Mouse (Mus musculus) heart, adult 11 months (tissue): ENCODE results near the gene Tob2.

Experiments
- DNase-seq: peaks from one replicate; pipeline ENCODE4 v3.0.0; 2022

The Tob2 gene

GRCm38 (mm10) chr15:81859330-81860255 lies 997 bp upstream of the Tob2 start:
- DNase-seq = peak; percentile 100

DNA sequence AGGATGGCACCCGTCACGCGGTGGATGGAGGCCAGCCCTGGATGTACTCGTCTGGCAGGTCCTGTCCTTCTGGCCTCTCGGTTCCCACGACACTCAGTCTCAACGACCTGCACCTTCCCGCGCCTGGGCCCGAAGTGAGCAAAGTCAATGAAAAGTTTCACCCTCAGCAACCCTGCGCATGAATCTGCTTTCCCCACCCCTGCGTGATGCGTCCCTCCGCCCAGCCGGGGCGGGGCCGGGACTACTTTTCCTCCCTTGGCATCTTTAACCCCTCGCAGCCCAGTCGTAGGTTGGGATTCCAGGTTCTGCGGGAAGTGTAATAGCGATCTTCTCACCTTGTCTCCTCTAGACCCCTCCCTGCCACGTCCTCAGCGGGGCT lies 469 bp downstream of the Tob2 start:
- DNase-seq = peak; percentile 99

DNA sequence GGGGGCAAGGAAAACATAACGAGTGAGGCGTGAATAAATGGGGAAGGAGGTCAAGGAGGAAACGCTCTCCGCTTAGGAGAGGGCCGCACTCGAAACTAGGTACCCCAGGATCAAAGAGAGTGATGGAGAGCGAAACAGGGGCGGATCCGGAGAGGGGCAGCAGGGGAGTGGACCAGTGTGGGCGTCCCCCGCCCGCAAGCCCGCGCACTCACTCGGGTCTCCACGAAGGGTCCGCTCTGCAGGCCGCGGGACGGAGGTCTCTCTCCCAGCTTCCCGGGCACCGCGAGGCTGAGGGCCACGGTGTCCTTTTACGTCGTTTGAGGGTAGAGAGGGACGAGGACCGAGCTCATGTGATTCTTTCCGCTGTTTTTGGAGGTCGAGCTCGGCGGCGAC lies 876 bp downstream of the Tob2 start:
- no peak for DNase-seq

- peak; percentile 96 for DNase-seq
Measured at GRCm38 (mm10) chr15:81856938-81857723, 1.5 kb downstream of the Tob2 start.

GRCm38 (mm10) chr15:81856030-81856790 lies 2.4 kb downstream of the Tob2 start:
- DNase-seq = peak; percentile 99

- DNase-seq = no peak
Measured at GRCm38 (mm10) chr15:81853081-81853480, 5.5 kb downstream of the Tob2 start.

DNA sequence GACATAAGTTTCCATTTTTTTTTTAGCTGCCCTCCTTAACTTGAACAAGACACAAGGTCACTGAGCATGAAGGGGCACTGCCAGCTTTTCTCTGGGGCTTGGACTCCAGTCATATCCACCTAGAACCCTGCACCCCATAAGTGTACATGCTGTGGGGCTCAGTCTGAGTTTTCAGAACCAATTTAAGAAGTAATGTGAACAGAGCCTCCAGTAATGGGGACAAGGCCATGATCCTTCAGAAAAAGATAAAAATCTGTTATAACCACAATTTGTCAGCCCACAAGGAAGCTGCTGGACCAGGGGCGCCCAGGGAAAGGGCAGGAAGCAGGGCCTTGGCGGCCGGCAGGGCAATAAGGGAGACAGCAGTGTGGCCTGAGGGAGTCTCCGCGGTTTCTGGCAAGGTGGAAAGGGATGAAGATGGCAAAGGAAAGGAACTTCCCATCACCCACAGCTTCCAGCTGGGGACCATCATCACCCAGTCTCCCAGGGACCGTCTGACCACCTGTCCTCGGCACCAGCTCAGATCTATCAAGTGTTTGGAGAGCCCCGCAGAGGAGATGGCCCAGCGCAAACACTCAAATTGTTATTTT lies 6.1 kb downstream of the Tob2 start:
- peak; percentile 93 for DNase-seq

DNA sequence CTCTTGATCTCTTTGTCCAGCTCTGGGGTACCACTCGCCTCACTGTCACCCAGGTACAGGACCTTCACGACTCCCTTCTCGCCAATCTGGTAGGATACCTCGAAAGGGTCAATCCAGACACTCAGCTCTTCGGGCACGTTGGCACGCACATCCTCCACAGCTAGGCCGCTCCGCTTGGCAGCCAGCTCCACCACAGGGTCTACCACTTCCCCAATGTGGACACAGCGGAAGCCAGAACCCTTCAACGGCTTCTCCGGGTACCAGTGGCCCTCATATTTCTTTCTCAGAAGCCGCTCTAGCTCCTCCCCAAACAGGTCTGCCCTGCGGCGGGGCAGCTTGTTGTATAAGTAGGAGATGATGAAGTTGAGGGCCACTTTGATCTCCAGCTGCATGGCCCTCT lies 7.2 kb downstream of the Tob2 start:
- DNase-seq = peak; percentile 95

DNA sequence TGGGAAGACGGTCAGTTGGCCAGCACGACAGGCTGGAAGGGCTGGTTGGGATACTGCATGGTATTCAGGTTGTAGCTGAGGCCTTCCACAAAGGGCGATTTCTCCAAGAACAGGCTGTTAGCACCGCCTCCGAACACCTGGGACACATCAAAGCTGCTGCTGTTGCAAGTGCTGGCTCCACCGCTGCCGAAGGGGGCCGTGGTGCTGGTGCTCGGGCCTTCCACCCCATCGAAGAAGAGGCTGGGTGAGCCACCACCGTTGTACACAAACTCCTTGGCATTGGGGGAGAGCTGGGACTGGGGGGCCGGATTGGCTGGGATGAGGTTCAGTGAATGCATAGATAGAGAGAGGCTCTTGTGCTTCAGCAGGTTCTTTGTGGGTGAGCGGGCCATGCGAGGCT lies 7.9 kb downstream of the Tob2 start:
- peak; percentile 91 for DNase-seq

GRCm38 (mm10) chr15:81849104-81849503 lies 9.5 kb downstream of the Tob2 start:
- DNase-seq = peak; percentile 95

GRCm38 (mm10) chr15:81848301-81848700 lies 10.3 kb downstream of the Tob2 start:
- peak; percentile 95 for DNase-seq

- peak; percentile 93 for DNase-seq
Measured at GRCm38 (mm10) chr15:81847861-81848260, 10.7 kb downstream of the Tob2 start.

DNA sequence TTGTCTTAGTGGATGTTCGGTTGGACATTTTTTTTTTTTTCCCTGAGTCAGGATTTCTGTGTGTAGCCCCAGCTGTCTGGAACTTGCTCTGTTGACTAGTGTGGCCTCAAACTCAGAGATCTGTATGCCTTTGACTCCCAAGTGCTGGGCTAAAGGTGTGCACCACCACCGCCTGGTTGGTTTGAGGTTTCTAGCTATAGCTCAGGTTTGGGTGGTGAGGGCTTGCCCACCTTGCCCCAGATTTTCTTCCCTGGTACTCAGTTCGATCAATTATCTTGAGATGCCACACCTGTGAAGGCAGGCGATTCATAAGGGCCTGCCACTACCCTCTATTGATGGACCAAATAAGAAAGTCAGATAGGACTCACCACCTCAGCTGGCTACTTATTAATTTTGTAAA lies 11.4 kb downstream of the Tob2 start:
- peak; percentile 92 for DNase-seq

DNA sequence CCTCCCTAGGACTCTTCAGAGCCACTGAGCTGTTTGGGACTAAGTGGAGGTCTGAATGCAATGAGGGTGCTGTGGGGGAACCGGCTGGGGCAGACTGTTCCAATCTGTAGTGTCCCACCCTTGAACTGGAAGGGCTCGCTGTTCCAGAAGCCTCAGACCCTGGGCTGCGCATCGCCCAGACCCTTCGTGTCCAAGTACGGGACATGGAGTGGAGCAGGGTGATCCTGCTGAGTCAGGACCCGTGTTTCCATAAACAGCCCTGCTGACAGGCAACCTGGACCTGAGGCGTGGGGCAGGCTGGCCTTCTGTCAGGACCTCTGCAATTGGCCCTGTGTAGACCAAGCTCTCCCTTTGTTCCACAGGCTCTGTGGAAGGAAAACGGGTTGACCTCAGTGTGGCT lies 11.8 kb downstream of the Tob2 start:
- peak; percentile 94 for DNase-seq

GRCm38 (mm10) chr15:81845724-81846123 lies 12.9 kb downstream of the Tob2 start:
- DNase-seq = peak; percentile 99

DNA sequence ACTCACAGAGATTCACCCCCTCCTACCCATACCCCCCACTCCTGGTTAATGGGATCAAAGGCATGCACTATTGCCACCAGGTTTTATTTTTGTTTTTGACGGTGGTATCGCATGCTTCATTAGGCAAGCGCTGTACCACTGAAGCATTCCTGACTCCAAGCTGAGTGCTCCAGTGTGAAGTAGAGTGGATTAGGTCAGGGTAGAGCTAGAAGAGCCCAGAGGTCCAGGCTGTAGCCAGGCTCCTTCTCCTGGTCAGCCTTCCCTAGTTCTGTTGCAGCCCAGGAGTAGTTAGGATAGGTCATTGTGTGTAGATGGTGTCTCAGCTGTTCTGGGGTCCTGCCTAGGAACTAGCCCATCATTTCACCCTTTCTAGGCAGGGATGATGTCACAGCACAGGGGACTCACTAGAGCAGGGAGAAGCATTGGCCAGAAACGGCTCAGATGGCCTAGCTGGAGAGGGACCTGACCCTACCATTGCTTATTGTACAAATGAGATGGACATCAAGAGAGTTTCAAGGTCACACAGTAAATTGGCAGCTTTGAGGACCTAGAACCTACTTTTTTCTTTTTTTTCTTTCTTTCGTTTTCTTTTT lies 13.5 kb downstream of the Tob2 start:
- DNase-seq = peak; percentile 91

DNA sequence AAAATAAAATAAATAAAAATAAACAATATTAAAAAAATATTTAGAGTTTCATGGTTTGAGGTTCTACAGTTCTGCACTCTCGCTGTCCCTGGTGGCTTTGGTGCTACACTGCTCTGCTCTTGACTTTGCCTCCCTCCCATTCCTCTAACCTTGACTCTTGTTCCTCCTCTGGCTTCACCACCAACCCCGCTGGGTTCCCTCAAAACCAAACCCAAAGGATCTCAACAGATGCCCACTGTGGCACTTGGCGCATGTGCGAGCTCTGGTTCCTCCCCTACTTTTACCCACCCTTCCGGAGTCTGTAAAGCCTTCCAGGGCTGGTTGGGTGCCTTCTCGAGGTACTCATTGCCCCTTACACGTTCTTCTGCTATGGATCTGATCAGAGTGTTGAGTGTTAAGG lies 16.3 kb downstream of the Tob2 start:
- no peak for DNase-seq

DNA sequence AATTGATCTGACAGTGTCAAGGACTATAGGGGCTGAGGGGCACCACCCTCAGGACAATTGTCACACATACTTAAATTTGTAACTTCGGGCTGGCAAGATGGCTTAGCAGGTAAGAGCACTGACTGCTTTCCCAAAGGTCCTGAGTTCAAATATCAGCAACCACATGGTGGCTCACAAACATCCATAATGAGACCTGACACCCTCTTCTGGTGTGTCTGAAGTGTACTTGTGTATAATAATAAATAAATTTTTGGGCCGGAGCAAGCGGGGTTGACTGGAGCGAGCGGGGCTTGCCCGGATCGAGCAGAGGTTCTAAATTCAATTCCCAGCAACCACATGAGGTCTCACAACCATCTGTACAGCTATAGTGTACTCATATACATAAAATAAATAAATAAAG lies 18.3 kb downstream of the Tob2 start:
- no peak for DNase-seq

DNA sequence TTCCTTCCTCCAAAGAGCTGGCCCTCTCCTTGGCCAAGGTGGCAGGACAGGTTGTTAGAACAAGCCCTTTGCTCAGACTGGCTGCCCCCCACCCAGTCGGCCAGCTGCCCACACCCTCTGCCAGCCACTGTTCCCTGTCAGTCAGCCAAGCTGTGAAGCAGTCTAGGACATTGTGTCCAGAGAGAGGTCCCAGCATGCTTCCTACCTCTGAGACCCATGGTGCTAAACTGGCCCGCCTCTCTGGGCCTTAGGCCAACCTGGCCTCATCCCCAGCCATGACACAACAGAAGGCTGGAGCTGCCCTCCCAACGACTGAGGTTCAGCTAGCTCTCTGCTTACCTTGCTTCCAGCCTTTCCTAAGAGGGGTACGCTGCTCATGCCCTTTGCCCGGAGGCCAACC lies 19.0 kb downstream of the Tob2 start:
- peak; percentile 100 for DNase-seq

DNA sequence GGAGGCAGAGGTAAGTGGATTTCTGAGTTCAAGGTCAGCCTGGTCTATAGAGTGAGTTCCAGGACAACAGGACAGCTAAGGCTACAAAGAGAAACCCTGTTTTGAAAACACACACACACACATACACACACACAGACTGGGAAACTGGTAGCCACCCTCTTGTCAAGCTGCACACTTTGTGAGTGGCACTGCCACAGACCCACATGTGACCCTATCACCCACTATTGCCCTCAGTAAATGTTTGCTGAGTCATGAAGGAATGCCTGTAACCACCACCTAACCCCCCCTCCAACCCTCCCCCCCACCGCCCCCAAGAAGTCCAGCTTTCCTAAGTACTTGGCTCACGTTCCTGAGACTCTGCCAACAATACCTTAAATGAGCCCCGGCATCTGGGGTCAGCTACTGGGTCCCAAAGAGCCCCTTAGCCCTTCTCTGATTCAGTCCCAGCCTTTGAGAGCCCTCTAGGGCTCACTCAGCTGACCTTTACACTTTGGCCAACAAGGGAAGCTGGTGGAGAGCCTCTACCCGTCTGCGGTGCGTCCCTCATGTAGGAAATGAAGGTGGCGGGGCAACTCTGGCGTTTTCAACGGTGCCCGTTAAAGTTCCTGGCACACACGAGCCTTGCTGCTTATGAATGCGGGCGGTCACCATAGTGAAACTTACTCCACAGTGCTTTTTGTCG lies 19.9 kb downstream of the Tob2 start:
- peak; percentile 97 for DNase-seq

GRCm38 (mm10) chr15:81836966-81837920 lies 21.4 kb downstream of the Tob2 start:
- peak; percentile 95 for DNase-seq
